28 mouse cellular contexts compared by ENCODE assay signal in genomic region chr5:62790921-62791564, GRCm38 (mm10). TPM values are rescaled to one million over a fixed set of nuclear protein-coding genes. Genes with fewer than 3 reads are reported as not detected.
DNase-seq lines count a peak whose midpoint lies in the region; ATAC-seq lines count a peak whose summit lies in the region.
"Had no signal": no experiment of that assay in that cellular context is flagged by ENCODE, and none has a peak within 500 bp of the region (broad histone marks: within the 10 kb centered on the region; RNA-seq: fewer than 3 reads in every experiment).

No protein-coding gene starts in this region.

- no peaks in the 10 kb centered on the region for H3K27me3 ChIP-seq in splenic B cell, adult 2 months (ENCODE audit: control insufficient read depth, insufficient read depth, low read length, poor library complexity, severe bottlenecking)
- H3K27me3 ChIP-seq: CH12.LX; hindbrain, embryonic 15.5 days; limb, embryonic 12.5 days; midbrain, embryonic 12.5 days; neural tube, embryonic 12.5 days; Patski had no signal

- no peaks in the 10 kb centered on the region for H3K36me3 ChIP-seq in splenic B cell, adult 2 months (ENCODE audit: control insufficient read depth, insufficient read depth, low read length, poor library complexity, severe bottlenecking)
- H3K36me3 ChIP-seq: embryonic facial prominence, embryonic 10.5 days; G1E; hindbrain, embryonic 15.5 days; limb, embryonic 12.5 days; midbrain, embryonic 12.5 days; neural tube, embryonic 12.5 days had no signal

- DNase-seq in thymus, postnatal 25 days, result peak; percentile 23
- no peak for DNase-seq in thymus, adult 18-20 months
- DNase-seq in T-cell, adult 2 months (ENCODE audit: low spot score), result peak; percentile 77
- peak; percentile 76 for DNase-seq in splenic B cell, adult 2 months (ENCODE audit: low read depth, low spot score)
- no peak for DNase-seq in gastrocnemius, adult 18-20 months (ENCODE audit: low spot score)
- DNase-seq in heart, adult 9 months (ENCODE audit: low spot score in 2 of 2), result no peak
- no peak for DNase-seq in embryo, embryonic 11 days
- DNase-seq: adrenal gland, postnatal 14 days; cerebellum, adult 8-10 months; forebrain, postnatal 0 days; gastrocnemius, adult 2 months; kidney, postnatal 36 days; liver, postnatal 0 days; retina, postnatal 1 day; right cerebral cortex, postnatal 25 days had no signal

- ATAC-seq in megakaryocyte, adult 5-6 weeks (ENCODE audit: poor library complexity, severe bottlenecking), result peak; percentile 88
- ATAC-seq: forebrain, postnatal 0 days; intestine, embryonic 16.5 days; liver, postnatal 0 days; lung, postnatal 0 days; Patski had no signal

RNA-seq across cellular contexts. Expression of gene Dthd1, which starts 22.6 kb away (rescaled TPM):
- total RNA-seq in megakaryocyte, adult 5-6 weeks (2015), result not detected in 2 replicates
- not detected in 2 replicates for total RNA-seq in megakaryocyte, adult 5-6 weeks (2017)
- total RNA-seq in gastrocnemius, adult 18-20 months (2021), result not detected
- total RNA-seq: adrenal gland, postnatal 14 days; CH12.LX; gastrocnemius, adult 2 months; hematopoietic stem cell, adult 5-6 weeks; left cerebral cortex, postnatal 14 days had no signal

RNA-seq across cellular contexts. Expression of gene Arap2, which starts 25.1 kb away (rescaled TPM):
- 6.8 and 11.0 TPM in 2 replicates for total RNA-seq in megakaryocyte, adult 5-6 weeks (2015)
- total RNA-seq in megakaryocyte, adult 5-6 weeks (2017), result 7.7 and 10.0 TPM in 2 replicates
- total RNA-seq in gastrocnemius, adult 18-20 months (2021), result 1 to 10 TPM; 1.9 to 2.2 TPM

Comparison
In these comparisons a context has a peak if more than half of its experiments do, and no peak if none do; other contexts are left out.
1. DNase-seq: peak in thymus, postnatal 25 days (single experiment), T-cell, adult 2 months (single experiment) and splenic B cell, adult 2 months (single experiment); none in thymus, adult 18-20 months (0 of 2), gastrocnemius, adult 18-20 months (single experiment), heart, adult 9 months (0 of 2) and embryo, embryonic 11 days (single experiment).